Mouse (Mus musculus): ENCODE results near the gene Igsf23.

DNA sequence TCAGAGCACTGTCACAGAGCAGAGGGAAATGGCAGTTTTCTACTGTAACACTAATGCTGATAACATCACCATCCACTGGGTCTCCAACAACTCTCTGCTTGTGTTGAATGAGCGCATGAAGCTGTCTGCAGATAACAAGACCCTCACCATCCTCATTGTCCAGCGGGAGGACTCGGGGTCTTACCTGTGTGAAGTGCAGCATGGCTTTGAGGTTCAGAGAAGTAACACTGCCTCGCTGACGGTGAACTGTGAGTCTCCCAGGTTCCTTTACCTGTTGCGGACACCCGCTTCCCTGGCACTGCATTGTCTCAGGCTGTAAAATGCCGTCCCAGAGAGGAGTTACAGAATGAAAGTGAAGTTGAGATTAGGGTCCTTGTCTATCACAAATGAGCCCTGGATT is 19.6 kb upstream of the Igsf23 start:
- TF ChIP-seq CTCF (IDR thresholded peaks at IDR 0.05; ENCODE audit: low read depth) (no peak), EP300 (optimal IDR thresholded peaks at IDR 0.05) (no peak)

Measured in stomach, postnatal 0 days (tissue).